Mouse (Mus musculus) MEL (cell line): ENCODE data around the gene Tmem54. TPM values are rescaled to one million over a fixed set of nuclear protein-coding genes. Genes with fewer than 3 reads are reported as not detected.

Source experiments
- DNase-seq: peaks from one replicate; pipeline ENCODE4 v3.0.0; 2011; ENCODE audit warnings: low read depth, low spot score
- H3K27ac ChIP-seq: 2 replicates; pipeline ENCODE4 v1.5.1; 2012; ENCODE audit warnings: low read depth, mild to moderate bottlenecking, control low read depth, low read length, moderate library complexity; ENCODE audit not compliant: control insufficient read depth
- H3K27me3 ChIP-seq, 2 experiments: fragments of 150-350 bp in 1 of 2; sonication (generic) in 1 of 2; 2 replicates each; pipeline ENCODE4 v1.6.1; 2012; ENCODE audit warnings: low read length in 2 of 2, mild to moderate bottlenecking in 2 of 2, improper control_type of control experiment in 1 of 2, moderate library complexity in 1 of 2; ENCODE audit not compliant: insufficient read depth in 2 of 2, control insufficient read depth in 1 of 2
- H3K36me3 ChIP-seq, 2 experiments: 2 replicates each; pipeline ENCODE4 v1.6.1; 2012 to 2014; ENCODE audit warnings: low read length in 2 of 2, improper control_type of control experiment in 1 of 2, inconsistent platforms in 1 of 2, mild to moderate bottlenecking in 1 of 2; ENCODE audit not compliant: insufficient read depth in 2 of 2, control insufficient read depth in 1 of 2
- H3K4me1 ChIP-seq, 2 experiments: fragments of 150-350 bp in 1 of 2; sonication (generic) in 1 of 2; 2 replicates each; pipeline ENCODE4 v1.6.1; 2012; ENCODE audit warnings: low read length in 2 of 2, improper control_type of control experiment in 1 of 2, mild to moderate bottlenecking in 1 of 2; ENCODE audit not compliant: insufficient read depth in 2 of 2, control insufficient read depth in 1 of 2
- H3K4me3 ChIP-seq, 2 experiments: fragments of 150-350 bp in 1 of 2; sonication (generic) in 1 of 2; 2 replicates each; pipeline ENCODE4 v1.5.1; 2012; ENCODE audit warnings: low read depth in 2 of 2, low read length in 2 of 2, mild to moderate bottlenecking in 2 of 2, moderate library complexity in 2 of 2, control low read depth in 1 of 2, improper control_type of control experiment in 1 of 2; ENCODE audit not compliant: control insufficient read depth in 1 of 2, insufficient read depth in 1 of 2
- H3K79me2 ChIP-seq: 2 replicates; pipeline ENCODE4 v1.6.1; 2012; ENCODE audit warnings: mild to moderate bottlenecking, low read length, moderate library complexity; ENCODE audit not compliant: control insufficient read depth, poor library complexity, insufficient read depth
- H3K9ac ChIP-seq: 2 replicates; pipeline ENCODE4 v1.6.1; 2012; ENCODE audit warnings: low read depth, mild to moderate bottlenecking, control low read depth, low read length, moderate library complexity; ENCODE audit not compliant: control insufficient read depth, poor library complexity, severe bottlenecking
- H3K9me3 ChIP-seq: fragments of 150-350 bp; sonication (generic); replicated peaks from 2 replicates; pipeline ENCODE4 v1.6.1; 2012; ENCODE audit warnings: mild to moderate bottlenecking, low read length, improper control_type of control experiment, moderate library complexity; ENCODE audit not compliant: insufficient read depth
- BHLHE40 ChIP-seq: IDR thresholded peaks from 2 replicates; pipeline ENCODE4 v1.6.1; 2012; ENCODE audit warnings: low read depth, mild to moderate bottlenecking, inconsistent platforms, low read length, improper control_type of control experiment, borderline replicate concordance
- CHD1 ChIP-seq: IDR thresholded peaks from 2 replicates; pipeline ENCODE4 v1.6.1; 2012; ENCODE audit warnings: low read depth, mild to moderate bottlenecking, inconsistent platforms, low read length, improper control_type of control experiment
- CTCF ChIP-seq, 3 experiments: IDR thresholded peaks in 2 of 3; conservative IDR thresholded peaks in 1 of 3; 2 replicates each; pipeline ENCODE4 v1.5.1; 2011 to 2012; ENCODE audit warnings: low read length in 3 of 3, low read depth in 2 of 3, mild to moderate bottlenecking in 2 of 3, improper control_type of control experiment in 1 of 3, inconsistent platforms in 1 of 3, mixed read lengths in 1 of 3, moderate library complexity in 1 of 3; ENCODE audit not compliant: control insufficient read depth in 1 of 3, insufficient read depth in 1 of 3, poor library complexity in 1 of 3, severe bottlenecking in 1 of 3
- ELF1 ChIP-seq: IDR thresholded peaks from 2 replicates; pipeline ENCODE4 v1.6.1; 2014; ENCODE audit warnings: low read depth, mild to moderate bottlenecking, inconsistent platforms, low read length, improper control_type of control experiment, moderate library complexity
- GABPA ChIP-seq: IDR thresholded peaks from 2 replicates; pipeline ENCODE4 v1.6.1; 2012; ENCODE audit warnings: low read depth, mild to moderate bottlenecking, inconsistent platforms, low read length, improper control_type of control experiment, moderate library complexity
- GATA1 ChIP-seq: IDR thresholded peaks from 2 replicates; pipeline ENCODE4 v1.6.1; 2011; ENCODE audit warnings: low read depth, low read length, improper control_type of control experiment
- KAT2A ChIP-seq: conservative IDR thresholded peaks from 2 replicates; pipeline ENCODE4 v1.6.1; 2012; ENCODE audit warnings: low read depth, low read length, improper control_type of control experiment, inconsistent platforms
- MAFK ChIP-seq: IDR thresholded peaks from 2 replicates; pipeline ENCODE4 v1.6.1; 2011; ENCODE audit warnings: low read depth, mild to moderate bottlenecking, low read length, improper control_type of control experiment, borderline replicate concordance
- MEF2A ChIP-seq: IDR thresholded peaks from 2 replicates; pipeline ENCODE4 v1.6.1; 2014; ENCODE audit warnings: low read depth, mild to moderate bottlenecking, inconsistent platforms, low read length, improper control_type of control experiment; ENCODE audit not compliant: poor library complexity, insufficient replicate concordance, severe bottlenecking; ENCODE audit errors: extremely low read depth
- MXI1 ChIP-seq: IDR thresholded peaks from 2 replicates; pipeline ENCODE4 v1.6.1; 2011; ENCODE audit warnings: mild to moderate bottlenecking, low read depth, low read length, improper control_type of control experiment
- MYB ChIP-seq: IDR thresholded peaks from 2 replicates; pipeline ENCODE4 v1.6.1; 2011; ENCODE audit warnings: mild to moderate bottlenecking, low read depth, low read length, improper control_type of control experiment
- NELFE ChIP-seq: IDR thresholded peaks from 2 replicates; pipeline ENCODE4 v1.6.1; 2011; ENCODE audit warnings: low read depth, low read length, improper control_type of control experiment
- NRF1 ChIP-seq: IDR thresholded peaks from 2 replicates; pipeline ENCODE4 v1.6.1; 2014; ENCODE audit warnings: low read depth, mild to moderate bottlenecking, inconsistent platforms, low read length, improper control_type of control experiment, moderate library complexity; ENCODE audit not compliant: poor library complexity, insufficient read depth, severe bottlenecking
- POLR2AphosphoS2 ChIP-seq: IDR thresholded peaks from 2 replicates; pipeline ENCODE4 v1.6.1; 2011; ENCODE audit warnings: low read length, improper control_type of control experiment
- POLR2AphosphoS5 ChIP-seq: IDR thresholded peaks from 2 replicates; pipeline ENCODE4 v1.6.1; 2012; ENCODE audit warnings: low read depth, borderline replicate concordance, mild to moderate bottlenecking, inconsistent platforms, low read length, moderate library complexity, mixed read lengths
- RAD21 ChIP-seq: IDR thresholded peaks from 2 replicates; pipeline ENCODE4 v1.6.1; 2011; ENCODE audit warnings: mild to moderate bottlenecking, low read depth, low read length, improper control_type of control experiment
- RCOR1 ChIP-seq: IDR thresholded peaks from 2 replicates; pipeline ENCODE4 v1.6.1; 2012; ENCODE audit warnings: low read depth, mild to moderate bottlenecking, inconsistent platforms, low read length, improper control_type of control experiment
- SIN3A ChIP-seq: IDR thresholded peaks from 2 replicates; pipeline ENCODE4 v1.6.1; 2012; ENCODE audit warnings: low read length, improper control_type of control experiment, inconsistent platforms
- SMC3 ChIP-seq: IDR thresholded peaks from 2 replicates; pipeline ENCODE4 v1.6.1; 2011; ENCODE audit warnings: low read depth, low read length, improper control_type of control experiment
- TAL1 ChIP-seq: IDR thresholded peaks from 2 replicates; pipeline ENCODE4 v1.6.1; 2012; ENCODE audit warnings: mild to moderate bottlenecking, inconsistent platforms, low read length, moderate library complexity, mixed read lengths
- TBP ChIP-seq: IDR thresholded peaks from 2 replicates; pipeline ENCODE4 v1.8.0; 2011; ENCODE audit warnings: low read depth, low read length, improper control_type of control experiment
- UBTF ChIP-seq: IDR thresholded peaks from 2 replicates; pipeline ENCODE4 v1.6.1; 2012; ENCODE audit warnings: low read depth, mild to moderate bottlenecking, inconsistent platforms, low read length, improper control_type of control experiment, moderate library complexity, borderline replicate concordance; ENCODE audit not compliant: insufficient read depth
- USF1 ChIP-seq: IDR thresholded peaks from 2 replicates; pipeline ENCODE4 v1.6.1; 2014; ENCODE audit warnings: low read depth, mild to moderate bottlenecking, inconsistent platforms, low read length, improper control_type of control experiment, moderate library complexity
- USF2 ChIP-seq, 2 experiments: IDR thresholded peaks; 2 replicates each; pipeline ENCODE4 v1.6.1; 2011 to 2012; ENCODE audit warnings: improper control_type of control experiment in 2 of 2, low read length in 2 of 2, borderline replicate concordance in 1 of 2, inconsistent platforms in 1 of 2, low read depth in 1 of 2, mild to moderate bottlenecking in 1 of 2; ENCODE audit not compliant: insufficient read depth in 1 of 2
- ZC3H11A ChIP-seq: IDR thresholded peaks from 2 replicates; pipeline ENCODE4 v1.6.1; 2012; ENCODE audit warnings: low read depth, mild to moderate bottlenecking, inconsistent platforms, low read length, improper control_type of control experiment
- ZKSCAN1 ChIP-seq: IDR thresholded peaks from 2 replicates; pipeline ENCODE4 v1.6.1; 2012; ENCODE audit warnings: low read depth, mild to moderate bottlenecking, inconsistent platforms, low read length, improper control_type of control experiment, moderate library complexity
- ZMIZ1 ChIP-seq: IDR thresholded peaks from 2 replicates; pipeline ENCODE4 v1.6.1; 2012; ENCODE audit warnings: low read depth, mild to moderate bottlenecking, inconsistent platforms, low read length, improper control_type of control experiment, moderate library complexity
- ZNF384 ChIP-seq: IDR thresholded peaks from 2 replicates; pipeline ENCODE4 v1.6.1; 2012; ENCODE audit warnings: low read depth, mild to moderate bottlenecking, inconsistent platforms, low read length, improper control_type of control experiment
- polyA plus RNA-seq, 2 experiments: library from polyadenylated mRNA; stranded (reverse) in 1 of 2; unstranded in 1 of 2; fragments of >175 nt in 1 of 2; fragments of >200 nt in 1 of 2; gene quantifications; 2 replicates each; pipeline versions ENCODE4 v1.2.1 to v1.2.4; 2012; ENCODE audit warnings: low replicate concordance in 2 of 2, low read depth in 1 of 2; ENCODE audit not compliant: insufficient read length in 2 of 2, insufficient read depth in 1 of 2, missing spikeins in 1 of 2
- total RNA-seq: library from RNA; depleted of rRNA; stranded (reverse); fragments of 300-350 nt; gene quantifications from 2 replicates; pipeline ENCODE4 v1.2.3, GENCODE M21; 2012

Tmem54 gene
- total and polyA plus RNA-seq, 3 experiments, result not detected

- Histone ChIP-seq H3K4me3 (no peak overlapping the region), H3K79me2 (no peaks in the 10 kb centered on the region), H3K4me1 (peaks cover 0 to 6% of the 10 kb centered on the region in 2 experiments; a peak in 2 of 4 replicates), H3K9ac (no peak overlapping the region), H3K36me3 (peaks cover 0 to 7% of the 10 kb centered on the region in 2 experiments; a peak in 3 of 4 replicates), H3K27ac (no peak overlapping the region), H3K27me3 (no peaks in the 10 kb centered on the region), H3K9me3 (no peaks in the 10 kb centered on the region)
- TF ChIP-seq KAT2A (no peak), BHLHE40 (no peak), POLR2AphosphoS5 (no peak), RAD21 (no peak), MYB (no peak), TAL1 (no peak), GATA1 (no peak), SMC3 (no peak), ZNF384 (no peak), TBP (no peak), NRF1 (no peak), USF2 (IDR thresholded peaks at IDR 0.05; ENCODE audit: borderline replicate concordance in 1 of 2, insufficient read depth in 1 of 2, low read depth in 1 of 2, low read length in 2 of 2) (no peak), ELF1 (no peak)
- no peak for DNase-seq
These were observed 20.5 kb upstream of the Tmem54 start for GRCm38 (mm10) chr4:129084896-129085295.

GRCm38 (mm10) chr4:129086078-129086477 lies 19.3 kb upstream of the Tmem54 start:
- Histone ChIP-seq H3K36me3 (peaks cover 0 to 7% of the 10 kb centered on the region in 2 experiments; a peak in 2 of 4 replicates), H3K9ac (no peak overlapping the region), H3K4me3 (no peak overlapping the region), H3K4me1 (peaks cover 0 to 6% of the 10 kb centered on the region in 2 experiments; a peak in 2 of 4 replicates), H3K27ac (no peak overlapping the region), H3K27me3 (no peaks in the 10 kb centered on the region), H3K9me3 (no peaks in the 10 kb centered on the region), H3K79me2 (no peaks in the 10 kb centered on the region)
- DNase-seq, result peak; percentile 78
- TF ChIP-seq GATA1, result no peak
- no peak for TF ChIP-seq TAL1
- no peak for TF ChIP-seq POLR2AphosphoS2
- no peak for TF ChIP-seq MAFK
- no peak for TF ChIP-seq MEF2A
- TF ChIP-seq ELF1, result no peak
- no peak for TF ChIP-seq RCOR1
- TF ChIP-seq CHD1, result no peak
- no peak for TF ChIP-seq KAT2A
- no peak for TF ChIP-seq ZNF384
- peak; percentile 99 for TF ChIP-seq SMC3
- no peak for TF ChIP-seq UBTF
- TF ChIP-seq MXI1, result no peak
- no peak for TF ChIP-seq ZMIZ1
- TF ChIP-seq ZKSCAN1, result no peak
- no peak for TF ChIP-seq NELFE
- TF ChIP-seq RAD21, result peak; percentile 98
- peak; percentile 98 for TF ChIP-seq ZC3H11A
- TF ChIP-seq CTCF (IDR thresholded peaks at IDR 0.05 in 2 of 3, conservative IDR thresholded peaks at IDR 0.05 in 1 of 3; ENCODE audit: control insufficient read depth in 1 of 3, insufficient read depth in 1 of 3, low read depth in 2 of 3, low read length in 3 of 3, poor library complexity in 1 of 3, severe bottlenecking in 1 of 3), result peak; percentile 76 to 99 (median 97)
- TF ChIP-seq GABPA, result no peak
- no peak for TF ChIP-seq USF2 (IDR thresholded peaks at IDR 0.05; ENCODE audit: borderline replicate concordance in 1 of 2, insufficient read depth in 1 of 2, low read depth in 1 of 2, low read length in 2 of 2)
- no peak for TF ChIP-seq USF1
- peak; percentile 38; the same call in 1 of the 2 replicates for TF ChIP-seq SIN3A
